Mouse (Mus musculus) small intestine, adult 2 months (tissue): ENCODE data around the gene Xxylt1.

Experiments
- CTCF ChIP-seq: fragments of 200-500 bp; IDR thresholded peaks from 2 replicates; pipeline ENCODE4 v1.5.1; 2012; ENCODE audit warnings: low read depth, mild to moderate bottlenecking, control low read depth, inconsistent platforms, low read length, moderate library complexity, mixed read lengths; ENCODE audit not compliant: insufficient replicate concordance, insufficient read length; ENCODE audit errors: extremely low read depth
- POLR2A ChIP-seq: fragments of 200-500 bp; IDR thresholded peaks from 2 replicates; pipeline ENCODE4 v1.6.1; 2012; ENCODE audit warnings: low read depth, mild to moderate bottlenecking, control low read depth, inconsistent platforms, low read length, moderate library complexity

- TF ChIP-seq CTCF (no peak), POLR2A (no peak)
Observed at GRCm38 (mm10) chr16:30923899-30924298, 157.3 kb downstream of the Xxylt1 start.
